ENCODE assay signal across 9 mouse cellular contexts in the genomic region with DNA sequence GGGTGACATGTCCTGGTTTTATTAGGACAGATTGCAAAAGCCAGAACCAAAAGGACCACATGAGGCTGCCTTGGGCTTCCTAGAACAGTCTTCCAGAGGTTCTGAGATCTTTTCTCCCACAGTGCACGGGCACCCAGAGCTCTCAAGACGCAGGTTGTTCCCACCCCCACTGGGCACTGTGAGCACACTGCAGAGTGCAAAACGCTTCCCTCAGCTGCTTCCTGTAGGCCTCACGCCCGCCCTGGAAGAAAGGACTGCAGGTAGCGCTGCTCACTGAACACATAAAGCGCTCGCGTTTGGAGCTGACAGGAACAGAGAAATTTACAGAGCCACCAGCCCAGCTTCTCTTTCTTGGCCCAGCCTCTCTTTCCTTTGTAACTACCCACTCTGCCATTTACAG.
"Had no signal": no experiment of that assay in that cellular context is flagged by ENCODE, and none has a peak within 500 bp of the region (broad histone marks: within the 10 kb centered on the region; RNA-seq: fewer than 3 reads in every experiment).

No protein-coding gene starts in this region.

- DNase-seq: kidney, adult 8-10 months; kidney, postnatal 25 days; layer of hippocampus, postnatal 36 days; liver; liver, embryonic 13.5 days; liver, postnatal 0 days; lung, postnatal 14 days; right cerebral cortex, postnatal 14 days; thymus, adult 2 months had no signal
